Mouse (Mus musculus): ENCODE data around the gene Plau.

Gene Plau

GRCm38 (mm10) chr14:20844671-20845576, 8.5 kb downstream of the Plau start:
- DNase-seq (ENCODE audit: low spot score) = no peak

GRCm38 (mm10) chr14:20845577-20846088, 9.2 kb downstream of the Plau start:
- DNase-seq (ENCODE audit: low spot score) = peak; percentile 63

- no peak for DNase-seq (ENCODE audit: low spot score)
These were observed 9.8 kb downstream of the Plau start for GRCm38 (mm10) chr14:20846214-20846613.

GRCm38 (mm10) chr14:20847637-20848129, 11.2 kb downstream of the Plau start:
- no peak for DNase-seq (ENCODE audit: low spot score)

GRCm38 (mm10) chr14:20849753-20850152, 13.3 kb downstream of the Plau start:
- no peak for DNase-seq (ENCODE audit: low spot score)

- peak; percentile 50 for DNase-seq (ENCODE audit: low spot score)
These were observed 14.0 kb downstream of the Plau start for GRCm38 (mm10) chr14:20850498-20850897.

- no peak for DNase-seq (ENCODE audit: low spot score)
These were observed 15.3 kb downstream of the Plau start for GRCm38 (mm10) chr14:20851776-20852175.

- no peak for DNase-seq (ENCODE audit: low spot score)
These were observed 24.7 kb downstream of the Plau start for GRCm38 (mm10) chr14:20861152-20861551.

GRCm38 (mm10) chr14:20861559-20861958, 25.1 kb downstream of the Plau start:
- DNase-seq (ENCODE audit: low spot score) = no peak

GRCm38 (mm10) chr14:20863306-20864065, 27.0 kb downstream of the Plau start:
- no peak for DNase-seq (ENCODE audit: low spot score)

GRCm38 (mm10) chr14:20864192-20864591, 27.7 kb downstream of the Plau start:
- DNase-seq (ENCODE audit: low spot score) = no peak

GRCm38 (mm10) chr14:20865604-20866003, 29.1 kb downstream of the Plau start:
- no peak for DNase-seq (ENCODE audit: low spot score)

GRCm38 (mm10) chr14:20866365-20866764, 29.9 kb downstream of the Plau start:
- DNase-seq (ENCODE audit: low spot score) = no peak

GRCm38 (mm10) chr14:20870110-20870509, 33.6 kb downstream of the Plau start:
- DNase-seq (ENCODE audit: low spot score) = no peak

GRCm38 (mm10) chr14:20871495-20871894, 35.0 kb downstream of the Plau start:
- peak; percentile 29 for DNase-seq (ENCODE audit: low spot score)

GRCm38 (mm10) chr14:20873307-20873706, 36.8 kb downstream of the Plau start:
- DNase-seq (ENCODE audit: low spot score) = peak; percentile 90

GRCm38 (mm10) chr14:20873931-20874330, 37.5 kb downstream of the Plau start:
- DNase-seq (ENCODE audit: low spot score) = no peak

GRCm38 (mm10) chr14:20884691-20885090, 48.2 kb downstream of the Plau start:
- no peak for DNase-seq (ENCODE audit: low spot score)

GRCm38 (mm10) chr14:20885091-20885888, 48.8 kb downstream of the Plau start:
- DNase-seq (ENCODE audit: low spot score) = peak; percentile 38

GRCm38 (mm10) chr14:20886266-20886665, 49.8 kb downstream of the Plau start:
- DNase-seq (ENCODE audit: low spot score) = peak; percentile 55

GRCm38 (mm10) chr14:20887541-20888085, 51.2 kb downstream of the Plau start:
- DNase-seq (ENCODE audit: low spot score) = peak; percentile 19
